Mouse (Mus musculus) cerebral cortex, adult 2 months (tissue): ENCODE data around the gene Pnmal1.

ENCODE experiments used
- WGBS: fragments of 180-500 bp; shearing (Covaris S2); methylation state at CpG from one replicate; pipeline ENCODE4 v1.1.7; 2018; 5-methylcytosine and 5-hydroxymethylcytosine counted together

Gene Pnmal1

DNA sequence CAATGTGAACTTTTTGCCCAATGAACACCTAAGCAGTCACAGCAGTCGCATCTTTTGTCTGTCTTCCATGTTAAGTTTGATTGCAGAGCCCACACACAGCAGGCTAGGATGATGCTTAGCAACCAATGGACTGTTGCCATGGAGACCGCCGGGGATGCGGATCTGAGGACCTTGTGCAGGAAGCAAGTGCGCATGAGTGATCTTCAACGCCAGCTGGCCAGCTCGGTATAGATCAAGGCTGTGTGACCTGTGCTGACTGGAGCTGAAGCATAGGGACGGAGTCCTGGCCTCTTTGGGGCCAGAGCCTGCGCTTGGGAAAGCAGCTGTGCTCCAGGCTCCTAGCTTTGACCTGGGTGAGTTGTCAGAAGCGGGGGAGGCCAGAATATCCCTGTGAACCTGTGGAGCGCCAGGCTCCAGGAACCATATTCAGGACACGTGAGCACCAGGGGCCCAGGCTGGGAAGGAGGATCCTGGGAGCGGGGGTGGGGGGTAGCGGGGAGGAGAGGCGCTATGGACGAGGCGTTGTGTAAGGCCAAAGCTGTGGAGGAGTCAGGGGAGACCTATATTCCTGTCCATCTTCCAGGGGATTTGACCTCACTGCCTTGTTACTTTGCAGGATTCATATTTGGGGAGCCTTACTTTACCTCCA lies at the start of gene Pnmal1:
TSS of gene Pnmal1 (plus strand) at position 141 of the 649 bp plus-strand sequence.
- 11% methylated on average over 17 of the region's 17 CpGs for WGBS

DNA sequence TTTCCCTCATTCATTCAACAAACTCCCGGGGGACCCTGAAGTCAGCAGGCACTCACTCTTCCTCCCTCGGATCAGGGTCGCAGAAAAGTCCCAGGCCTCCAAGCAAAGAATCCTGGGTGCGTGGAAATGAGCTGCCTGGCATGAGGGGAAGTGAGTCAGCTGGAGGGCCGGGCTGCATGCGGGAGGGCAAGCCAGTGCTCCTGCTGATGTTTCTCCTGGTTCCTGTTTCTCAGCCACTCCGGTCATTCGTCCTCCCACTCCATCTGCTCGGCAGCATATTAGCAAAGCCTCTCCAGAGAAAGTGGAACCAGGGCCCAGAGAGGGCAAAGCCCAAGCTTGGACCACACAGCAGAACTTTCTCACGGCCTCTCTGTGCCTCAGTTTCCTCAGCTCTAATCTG lies 49.6 kb upstream of the Pnmal1 start:
- WGBS = 59% methylated on average over 10 of the region's 10 CpGs

DNA sequence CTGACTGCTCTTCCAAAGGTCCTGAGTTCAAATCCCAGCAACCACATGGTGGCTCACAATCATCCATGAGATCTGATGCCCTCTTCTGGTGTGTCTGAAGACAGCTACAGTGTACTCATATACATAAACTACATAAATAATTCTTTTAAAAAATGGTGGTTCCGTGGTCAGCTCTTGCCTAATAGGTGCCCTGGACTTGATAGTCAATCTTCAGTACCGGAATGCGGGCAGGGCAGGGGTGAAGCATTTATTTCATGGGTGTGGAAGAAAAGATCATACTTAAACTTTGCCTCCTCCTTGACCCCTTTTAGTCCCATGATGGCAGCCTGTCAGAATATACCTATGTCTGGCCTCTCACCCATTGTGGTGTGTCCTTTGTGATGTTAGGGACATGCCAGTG lies 47.6 kb upstream of the Pnmal1 start:
- 93% methylated on average over 3 of the region's 3 CpGs for WGBS

DNA sequence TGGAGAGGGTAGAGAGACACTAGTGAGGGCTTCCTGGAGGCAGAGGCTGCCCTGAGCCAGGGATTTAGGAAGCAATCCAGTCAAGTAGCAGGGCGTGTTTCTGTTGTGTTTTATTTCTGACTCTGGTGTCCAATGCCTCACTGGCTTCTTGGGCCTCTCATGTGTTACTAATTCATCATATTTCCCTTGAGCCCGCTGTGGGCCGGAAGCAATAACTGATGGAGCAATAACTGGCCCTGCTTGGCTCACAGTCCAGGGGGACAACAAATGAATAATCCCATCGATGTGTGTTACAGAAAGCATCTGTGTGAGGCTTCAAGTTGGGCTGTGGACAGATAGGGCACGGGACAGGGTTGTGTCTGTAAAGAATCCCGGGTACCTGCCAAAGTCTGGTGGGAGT lies 47.1 kb upstream of the Pnmal1 start:
- WGBS = 90% methylated on average over 6 of the region's 6 CpGs

DNA sequence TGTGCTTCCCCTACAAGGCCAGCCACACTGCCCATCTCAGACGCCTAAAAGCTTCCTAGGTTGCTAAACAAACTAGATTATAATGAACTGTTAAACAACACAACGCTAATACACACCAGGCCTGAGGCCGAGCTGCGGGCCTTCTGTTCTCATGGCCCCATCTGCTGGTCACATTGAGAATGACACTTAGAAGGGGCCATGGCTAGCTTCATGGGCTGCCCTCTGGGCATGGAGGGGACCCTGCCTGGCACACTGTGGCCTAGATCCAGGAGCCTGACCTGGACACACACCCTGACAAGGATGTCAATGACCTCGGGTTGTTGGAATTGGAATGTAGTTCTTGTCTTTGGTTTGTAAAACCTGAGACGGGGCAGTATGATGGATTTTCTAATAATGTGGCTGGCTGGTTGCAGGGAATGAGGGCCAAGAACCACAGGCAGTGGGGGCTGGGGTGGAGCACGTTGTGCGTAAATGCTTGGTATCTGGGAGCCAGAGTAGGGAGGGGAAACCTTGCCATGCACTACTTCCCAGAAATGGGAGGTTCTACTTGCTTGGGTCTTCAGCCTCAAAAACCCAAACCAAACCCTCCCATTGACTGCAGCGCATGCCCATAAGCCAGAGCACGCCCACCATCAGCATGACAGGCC lies 45.5 kb upstream of the Pnmal1 start:
- WGBS = 17% methylated on average over 10 of the region's 10 CpGs

DNA sequence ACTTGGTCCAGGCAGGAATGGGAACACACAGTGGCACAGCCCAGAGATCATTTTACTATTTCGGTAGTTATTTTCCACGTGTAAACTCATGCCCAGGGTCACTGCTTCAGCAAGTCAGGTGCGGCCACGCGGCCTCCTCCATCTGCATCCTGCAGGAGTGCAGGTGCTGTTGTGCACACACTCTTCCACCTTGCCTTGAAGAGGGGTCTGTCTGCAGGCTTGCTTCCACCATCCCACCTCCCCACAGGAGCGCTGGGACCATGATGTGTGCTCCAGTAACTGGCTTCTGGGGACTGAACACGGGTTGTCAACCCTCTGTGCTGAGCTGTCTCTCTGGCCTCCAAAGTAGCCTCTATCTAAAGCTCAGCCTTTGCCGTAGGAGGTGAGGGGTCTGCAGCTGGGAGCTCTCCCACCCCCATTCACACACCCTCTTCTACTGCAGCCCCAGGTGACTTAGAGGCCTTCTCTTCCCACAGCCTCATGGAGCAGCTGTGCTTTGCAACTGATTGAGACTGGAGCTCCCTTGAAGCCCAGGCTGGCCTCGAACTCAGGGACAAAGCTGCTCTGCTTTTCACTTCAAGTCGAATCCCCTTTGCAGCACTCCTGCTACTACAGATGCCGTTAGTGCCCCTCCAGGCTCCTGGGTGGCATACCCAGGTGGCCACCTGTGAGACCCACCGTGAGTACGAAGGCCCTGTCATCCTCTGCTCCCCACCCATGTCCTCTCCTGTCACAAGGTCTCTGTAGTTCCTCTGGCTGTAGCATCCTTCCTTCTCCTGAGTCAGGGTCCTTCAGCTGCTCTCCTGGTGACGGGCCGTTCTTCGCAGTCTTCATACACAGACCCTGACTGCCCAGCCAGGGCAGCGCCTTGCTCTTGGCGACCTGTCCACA lies 44.8 kb upstream of the Pnmal1 start:
- WGBS = 72% methylated on average over 18 of the region's 18 CpGs

DNA sequence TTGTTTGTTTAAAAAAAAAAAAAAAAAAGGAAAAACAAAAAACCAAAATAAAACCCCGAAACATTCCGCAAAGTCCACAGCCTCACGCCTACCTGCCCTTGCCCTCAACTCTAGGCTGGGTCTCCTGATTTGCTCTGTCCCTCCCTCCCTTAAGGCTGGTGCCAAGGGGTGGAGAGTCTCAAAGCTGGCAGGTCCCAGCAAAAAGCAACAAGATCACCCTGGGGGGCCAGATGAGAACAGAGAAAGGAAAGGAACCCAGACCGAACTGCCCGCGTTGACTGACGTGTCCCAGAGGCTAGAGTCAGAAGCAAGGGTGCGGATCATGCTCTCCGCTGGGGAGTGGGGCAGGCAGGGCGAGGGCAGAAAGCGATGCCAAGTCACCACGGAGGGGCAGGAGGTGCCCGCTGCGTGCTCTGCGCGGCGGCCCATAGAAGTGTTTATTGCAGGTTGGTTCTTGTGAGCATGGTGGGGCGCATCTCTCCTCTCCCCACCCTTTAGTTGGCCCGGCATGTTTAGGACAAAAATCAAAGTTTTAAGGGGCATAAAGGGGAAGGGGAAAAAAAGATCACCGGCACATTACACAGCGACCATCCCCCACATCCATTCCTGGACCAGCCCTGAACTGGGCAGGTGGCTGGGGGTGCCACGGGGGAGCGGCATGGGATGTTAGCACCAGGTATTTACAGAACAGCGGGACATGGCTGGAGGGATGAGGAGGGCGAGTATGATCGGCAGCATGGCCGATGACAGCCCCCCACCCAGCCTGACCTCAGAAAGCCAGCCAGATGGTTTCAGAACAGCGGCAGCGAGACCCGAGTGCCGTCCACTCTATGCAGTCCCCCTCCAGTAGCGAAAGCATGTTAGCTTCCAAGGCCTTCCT lies 43.8 kb upstream of the Pnmal1 start:
- WGBS = 75% methylated on average over 32 of the region's 32 CpGs

DNA sequence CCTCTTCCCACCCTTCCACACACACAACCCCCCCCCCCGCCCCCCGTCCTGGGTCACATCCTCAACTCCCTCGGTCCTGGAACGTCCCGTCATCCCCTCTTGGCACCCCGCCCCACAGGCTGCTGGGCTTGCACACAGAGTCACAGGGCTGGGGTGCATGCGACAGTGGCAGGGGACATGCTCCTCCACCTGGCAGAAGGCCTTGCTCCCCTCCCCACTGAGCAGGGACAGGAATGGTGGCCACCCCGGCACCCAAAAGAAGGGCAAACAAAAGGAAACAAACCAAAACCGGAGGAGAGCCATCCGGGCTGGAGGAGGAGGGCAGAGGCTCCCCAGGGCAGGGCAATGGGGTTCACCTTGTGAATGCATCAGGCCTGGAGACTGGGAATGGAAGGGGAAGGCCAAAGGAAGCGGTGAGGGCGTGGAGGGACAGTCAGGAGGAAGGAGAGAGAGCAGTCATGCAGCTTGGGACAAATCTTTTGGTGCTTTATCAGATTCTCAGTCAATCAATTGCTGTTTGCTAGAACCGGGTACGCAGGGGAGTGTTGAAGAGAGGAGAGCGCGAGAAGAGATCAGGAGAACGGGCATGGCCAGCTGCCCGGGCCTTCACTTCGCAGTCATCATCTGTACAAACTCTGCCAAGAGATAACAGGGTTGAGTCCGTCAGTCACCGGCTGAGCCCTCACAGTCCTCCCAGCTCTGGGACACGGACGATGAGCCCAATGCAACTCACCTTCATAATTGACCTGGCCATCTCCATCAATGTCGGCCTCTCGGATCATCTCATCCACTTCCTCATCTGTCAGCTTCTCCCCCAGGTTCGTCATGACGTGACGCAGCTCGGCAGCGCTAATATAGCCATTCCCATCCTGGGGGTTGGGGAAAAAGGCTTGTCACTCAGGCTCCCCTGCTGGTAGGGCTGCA lies 42.9 kb upstream of the Pnmal1 start:
- WGBS = 59% methylated on average over 30 of the region's 30 CpGs

DNA sequence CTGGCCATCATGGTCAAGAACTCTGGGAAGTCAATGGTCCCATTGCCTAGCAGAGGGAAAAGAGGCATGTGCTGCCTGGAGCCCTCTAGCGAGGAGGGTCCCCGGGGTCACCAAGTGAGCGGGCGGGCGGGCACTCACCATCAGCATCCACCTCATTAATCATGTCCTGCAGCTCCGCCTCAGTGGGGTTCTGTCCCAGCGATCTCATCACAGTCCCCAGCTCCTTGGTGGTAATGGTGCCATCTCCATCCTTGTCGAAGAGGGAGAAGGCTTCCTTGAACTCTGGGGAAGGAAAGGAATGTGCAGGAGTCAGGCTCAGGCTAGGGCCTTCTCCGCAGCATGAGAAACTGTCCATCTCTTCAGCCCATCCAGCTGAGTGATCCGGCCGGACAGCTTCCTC lies 42.0 kb upstream of the Pnmal1 start:
- WGBS = 80% methylated on average over 11 of the region's 11 CpGs

DNA sequence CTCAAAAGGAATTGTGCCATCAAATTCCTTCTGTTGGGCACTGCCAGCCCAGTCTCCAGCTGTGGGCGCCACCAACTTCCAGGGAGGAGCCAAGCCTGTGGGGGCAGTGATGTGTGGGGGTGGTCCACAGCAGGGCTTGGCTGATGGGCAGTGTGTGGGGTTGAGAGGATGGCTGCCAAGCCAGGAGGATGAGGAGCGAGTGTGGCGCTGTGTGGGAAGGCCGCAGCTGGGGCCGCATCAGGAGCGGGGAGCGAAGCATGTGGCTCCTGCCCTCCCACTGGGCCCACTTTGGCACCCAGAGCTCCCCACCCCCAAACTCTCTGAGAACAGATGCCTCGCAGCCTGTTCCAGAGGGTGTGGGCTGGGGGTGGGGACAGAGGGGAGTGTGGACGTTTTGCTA lies 41.5 kb upstream of the Pnmal1 start:
- 27% methylated on average over 9 of the region's 9 CpGs for WGBS

DNA sequence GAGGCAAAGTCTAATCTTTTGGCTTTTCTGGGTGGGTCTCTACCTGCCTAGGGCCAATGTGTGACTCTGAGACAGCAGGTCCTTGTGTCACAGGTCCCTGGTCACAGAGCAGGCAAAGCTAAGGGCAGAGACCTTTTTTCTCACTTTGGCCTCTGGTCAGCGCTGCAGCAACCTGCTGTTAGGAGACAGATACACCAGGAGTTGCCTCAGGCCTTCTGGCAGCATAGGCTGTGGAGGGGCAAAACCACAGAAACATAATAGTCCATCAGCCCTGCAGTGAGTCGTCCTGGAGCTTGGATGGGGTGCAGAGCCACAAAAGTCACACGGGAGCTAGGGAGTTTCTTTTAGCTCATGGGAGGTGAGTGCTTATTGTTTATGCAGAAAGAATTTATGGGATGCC lies 40.8 kb upstream of the Pnmal1 start:
- WGBS = 53% methylated on average over 3 of the region's 3 CpGs

DNA sequence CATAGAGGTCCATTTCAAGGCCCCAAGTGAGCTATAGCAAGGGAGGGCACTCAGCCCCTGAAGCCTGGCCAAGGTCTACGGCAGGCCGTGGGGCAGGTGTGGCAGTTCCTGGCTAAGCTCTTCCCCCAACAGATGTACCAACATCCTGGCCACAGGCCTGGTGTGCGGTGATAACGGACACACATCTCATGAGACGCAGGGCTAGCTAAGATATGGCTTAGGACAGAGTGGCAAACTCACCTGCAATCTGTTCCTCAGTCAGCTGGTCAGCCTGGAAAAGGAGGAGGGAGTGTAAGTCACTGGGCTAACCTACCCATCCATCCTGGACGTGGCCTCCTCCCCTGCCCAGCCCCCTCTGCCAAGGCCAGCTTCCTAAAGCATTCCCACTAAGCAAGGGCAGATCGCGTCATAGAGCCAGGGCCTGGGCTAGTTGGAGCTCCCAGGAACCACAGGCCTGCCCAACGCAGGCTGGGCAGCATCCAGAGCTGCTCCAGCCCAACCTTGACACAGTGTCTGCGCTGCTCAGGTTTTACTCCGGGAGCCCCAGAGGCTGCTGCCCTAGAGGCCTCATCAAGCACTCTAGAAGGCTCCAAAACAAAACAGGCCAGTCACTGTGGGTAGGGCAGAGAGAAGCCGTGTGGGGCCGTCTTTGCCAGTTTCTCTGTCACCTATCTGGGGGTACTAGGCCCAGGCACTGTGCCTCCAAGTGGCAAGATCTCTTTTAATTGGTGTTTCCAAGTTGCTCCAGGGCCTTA lies 39.9 kb upstream of the Pnmal1 start:
- WGBS = 30% methylated on average over 13 of the region's 13 CpGs

DNA sequence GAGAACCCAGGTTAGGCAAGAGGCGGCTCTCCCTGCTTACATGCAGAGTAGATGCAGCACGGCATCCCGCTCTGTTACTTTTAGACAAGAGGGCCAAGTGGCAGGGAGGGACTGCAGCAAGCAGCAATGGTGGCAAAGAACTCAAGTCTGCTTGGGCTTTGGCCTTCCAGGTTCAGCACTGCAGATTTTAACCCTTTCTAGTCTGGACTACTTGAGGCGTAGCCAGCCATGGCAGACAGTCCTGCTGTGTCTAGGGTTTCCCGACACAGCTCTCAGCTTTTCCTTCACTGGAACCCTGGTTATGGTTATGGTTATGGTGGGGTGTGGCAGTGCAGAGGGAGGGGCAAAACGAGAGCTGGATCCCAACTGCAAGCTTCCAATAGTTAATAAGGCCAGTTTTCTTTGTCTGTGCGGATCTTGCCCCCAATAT lies 39.3 kb upstream of the Pnmal1 start:
- 25% methylated on average over 7 of the region's 7 CpGs for WGBS

DNA sequence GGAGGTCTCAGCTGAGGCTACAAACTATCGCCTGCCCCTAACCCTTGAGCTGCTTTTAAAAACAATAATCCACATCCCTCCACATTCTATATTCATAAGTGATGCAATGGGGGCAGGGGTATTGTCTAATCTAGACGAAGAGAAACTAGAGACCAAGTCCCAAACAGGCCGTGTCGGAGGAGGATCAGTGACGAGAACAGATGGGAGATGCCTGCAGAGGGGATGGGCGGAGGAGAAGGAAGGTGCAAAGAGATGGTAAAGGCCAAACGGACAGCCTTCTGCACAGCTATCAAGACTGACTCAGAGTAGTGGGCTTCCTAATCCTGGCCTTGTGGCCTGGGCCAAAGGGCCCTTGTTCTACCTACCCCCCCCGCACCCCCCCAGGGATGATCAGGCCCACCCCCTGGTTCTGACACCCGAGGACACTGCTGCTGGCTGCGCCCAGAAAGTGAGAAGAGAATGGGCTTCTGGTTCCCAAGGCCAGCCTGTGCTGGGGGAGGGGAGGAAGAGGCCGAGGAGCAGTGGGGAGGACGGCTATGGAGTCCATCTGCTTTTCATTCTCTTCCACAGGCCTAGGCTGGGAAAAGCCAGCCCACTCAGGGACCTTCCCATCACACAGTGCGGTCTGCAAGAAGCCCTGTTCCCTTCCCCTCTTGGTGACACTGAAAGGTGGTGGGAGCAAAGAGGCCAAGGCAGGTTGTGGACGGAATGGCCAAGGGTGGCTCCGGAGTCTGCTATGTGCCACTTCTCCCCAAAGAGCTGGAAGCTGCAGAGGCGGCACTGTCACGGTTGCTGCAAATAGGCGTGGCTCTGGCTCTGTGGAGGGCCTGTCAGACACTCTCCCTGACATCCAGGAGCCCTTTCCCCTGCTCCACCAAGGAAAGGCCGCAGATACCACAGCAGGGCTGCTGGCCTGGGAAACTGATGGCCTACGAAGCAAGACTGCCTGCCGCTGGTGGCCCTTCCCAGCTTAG lies 38.4 kb upstream of the Pnmal1 start:
- 24% methylated on average over 21 of the region's 21 CpGs for WGBS

DNA sequence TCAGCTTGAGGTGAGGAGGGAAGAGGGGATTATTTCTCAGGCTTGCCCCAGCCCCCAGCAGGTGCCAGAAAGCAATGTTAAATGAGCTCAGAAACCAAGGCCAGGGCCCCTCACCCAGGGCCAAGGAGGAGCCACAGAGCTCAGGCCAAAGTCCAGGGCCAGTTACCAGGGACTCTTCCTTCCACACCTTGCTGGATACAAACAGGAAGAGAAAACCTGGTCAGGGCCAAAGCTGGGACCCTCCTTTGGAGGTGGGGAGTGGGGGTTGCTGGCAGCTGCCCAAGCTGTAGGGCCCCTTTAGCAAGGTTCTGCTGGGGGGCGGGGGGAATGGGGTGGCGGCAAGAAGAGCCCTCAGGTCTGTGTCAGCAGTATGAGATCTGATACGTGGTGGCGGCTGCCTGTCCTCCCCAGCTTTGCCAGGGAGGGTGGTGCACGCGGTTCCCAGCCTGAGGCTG lies 37.6 kb upstream of the Pnmal1 start:
- 12% methylated on average over 6 of the region's 6 CpGs for WGBS

DNA sequence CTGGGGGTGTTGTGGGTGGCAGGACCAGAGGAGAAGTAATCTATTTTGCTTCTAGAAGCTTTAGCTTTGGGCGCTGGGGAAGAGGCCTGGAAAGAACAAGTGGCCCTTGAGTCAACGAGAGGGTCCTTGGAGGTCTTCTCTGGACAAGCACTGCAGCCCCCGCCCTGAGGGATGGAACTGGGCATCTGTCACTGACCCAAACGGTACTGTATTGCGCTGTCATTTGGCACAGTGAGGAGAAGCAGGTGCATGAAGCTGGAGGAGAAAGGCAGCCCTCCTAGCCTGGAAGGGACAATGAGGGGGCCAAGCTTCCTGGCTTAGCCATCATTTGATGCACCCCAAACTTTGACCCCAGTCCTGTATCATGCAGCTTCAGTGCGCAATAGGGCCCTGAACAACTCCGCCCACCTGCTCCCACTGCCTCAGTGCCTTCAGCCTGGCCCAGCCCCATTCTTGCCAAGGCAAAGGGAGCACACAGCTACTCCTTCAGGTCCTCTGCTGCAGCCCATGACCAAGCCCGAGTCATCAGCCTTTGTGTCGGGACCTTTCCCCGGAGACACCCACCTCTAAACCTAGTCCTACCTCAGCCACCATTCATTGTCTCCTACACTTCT lies 37.0 kb upstream of the Pnmal1 start:
- 10% methylated on average over 10 of the region's 10 CpGs for WGBS

DNA sequence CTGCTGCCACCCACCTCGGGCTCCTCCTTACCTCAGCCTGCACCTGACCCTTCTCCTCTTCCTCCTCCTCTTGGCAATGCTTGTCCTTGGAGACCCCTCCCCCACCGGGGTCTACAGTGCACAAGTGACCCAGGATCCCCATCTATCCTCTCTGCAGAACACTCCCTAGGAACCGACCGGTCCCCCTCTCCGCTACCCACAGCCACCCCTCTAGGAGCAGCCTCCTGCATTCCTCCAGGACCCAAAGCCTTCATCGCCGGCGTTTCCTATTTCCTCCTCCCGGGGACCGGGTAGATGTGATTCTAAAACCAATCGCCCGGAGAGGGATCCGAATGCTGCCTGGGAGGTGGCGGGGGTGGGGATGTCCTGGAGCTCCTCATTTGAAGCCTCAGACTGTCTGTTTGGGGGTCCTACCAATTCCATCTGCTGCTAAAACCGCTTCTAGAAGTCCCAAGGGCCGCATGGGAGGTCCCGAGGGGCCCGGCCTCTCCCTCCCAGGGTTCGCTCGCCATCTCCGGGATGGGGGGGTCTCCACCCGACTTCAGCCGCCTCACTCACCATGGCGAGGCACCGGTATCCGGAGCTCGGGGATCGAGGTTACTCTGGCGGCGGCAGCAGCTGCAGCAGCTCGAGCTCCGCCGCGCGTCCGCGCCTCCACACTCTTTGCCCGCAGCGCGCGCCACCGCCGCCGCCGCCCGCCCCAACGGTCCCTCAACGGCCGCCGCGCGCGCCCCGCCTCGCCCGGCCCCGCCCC lies 36.0 kb upstream of the Pnmal1 start:
- under 1% methylated on average over 47 of the region's 57 CpGs for WGBS
